Mouse (Mus musculus) ES-Bruce4 (cell line): ENCODE results near the gene Plbd2. TPM values are rescaled to one million over a fixed set of nuclear protein-coding genes. Genes with fewer than 3 reads are reported as not detected.
"Not testable (repeated sequence)": the region's sequence is repeated elsewhere in the genome, so short reads cannot be mapped to it uniquely, and the experiment has no call there.

Experiments
- H3K27ac ChIP-seq: 2 replicates; pipeline ENCODE4 v1.5.1; 2012; ENCODE audit warnings: low read length, inconsistent platforms; ENCODE audit not compliant: insufficient read depth
- H3K27me3 ChIP-seq: 2 replicates; pipeline ENCODE4 v1.6.1; 2012; ENCODE audit warnings: mild to moderate bottlenecking, low read length, inconsistent platforms; ENCODE audit not compliant: control insufficient read depth, poor library complexity, insufficient read depth, severe bottlenecking
- H3K36me3 ChIP-seq: 2 replicates; pipeline ENCODE4 v1.6.1; 2012; ENCODE audit warnings: inconsistent platforms, mild to moderate bottlenecking, low read length, moderate library complexity; ENCODE audit not compliant: control insufficient read depth, poor library complexity, insufficient read depth, severe bottlenecking
- H3K4me1 ChIP-seq: one replicate; pipeline ENCODE4 v1.8.1; 2011; ENCODE audit warnings: low read length; ENCODE audit not compliant: control insufficient read depth, insufficient read depth
- H3K4me3 ChIP-seq: 2 replicates; pipeline ENCODE4 v1.5.1; 2011; ENCODE audit warnings: low read depth, mild to moderate bottlenecking, low read length
- H3K9ac ChIP-seq: 2 replicates; pipeline ENCODE4 v1.6.1; 2012; ENCODE audit warnings: low read depth, mild to moderate bottlenecking, inconsistent platforms; ENCODE audit not compliant: poor library complexity, severe bottlenecking
- H3K9me3 ChIP-seq: replicated peaks from 2 replicates; pipeline ENCODE4 v1.6.1; 2012; ENCODE audit warnings: mild to moderate bottlenecking, low read length, inconsistent platforms; ENCODE audit not compliant: control insufficient read depth, poor library complexity, insufficient read depth, severe bottlenecking
- CTCF ChIP-seq: IDR thresholded peaks from one replicate; pipeline ENCODE4 v1.8.1; 2011; ENCODE audit warnings: low read depth, low read length
- EP300 ChIP-seq: IDR thresholded peaks from 2 replicates; pipeline ENCODE4 v1.6.1; 2011; ENCODE audit warnings: low read depth, low read length; ENCODE audit not compliant: insufficient read depth
- POLR2A ChIP-seq: IDR thresholded peaks from one replicate; pipeline ENCODE4 v1.8.1; 2011; ENCODE audit warnings: low read length; ENCODE audit not compliant: insufficient read depth
- polyA plus RNA-seq: library from polyadenylated mRNA; stranded (reverse); fragments of >200 nt; gene quantifications from 2 replicates; pipeline ENCODE4 v1.2.4, GENCODE M21; 2011; ENCODE audit warnings: low read depth; ENCODE audit not compliant: missing spikeins, insufficient read depth, insufficient read length

The Plbd2 gene
- polyA plus RNA-seq, 1 experiment, result 22.1 TPM

DNA sequence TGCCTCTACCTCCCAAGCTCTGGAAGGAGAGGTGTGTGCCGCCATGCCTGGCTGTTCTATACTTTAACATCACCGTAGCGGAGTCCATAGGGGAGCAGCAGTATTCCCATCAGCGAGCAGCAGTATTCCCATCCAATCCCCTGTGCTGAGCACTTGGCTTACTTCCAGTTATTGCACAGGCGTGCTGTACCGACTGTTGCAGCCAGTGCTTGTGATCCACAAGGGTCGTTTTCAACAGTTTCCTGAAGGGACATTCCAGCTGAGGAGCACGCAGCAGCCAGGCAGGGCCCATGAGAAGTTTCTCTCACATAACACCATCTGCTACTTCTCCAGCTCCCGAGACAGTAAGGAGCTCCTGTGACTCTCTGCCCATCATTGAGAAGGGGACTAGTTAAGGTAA, 3.1 kb upstream of the Plbd2 start:
- Histone ChIP-seq H3K9me3 (no peaks in the 10 kb centered on the region), H3K9ac (no peak overlapping the region), H3K27me3 (no peaks in the 10 kb centered on the region), H3K4me1 (no peaks in the 10 kb centered on the region), H3K36me3 (no peaks in the 10 kb centered on the region), H3K4me3 (no peak overlapping the region), H3K27ac (no peak overlapping the region)
- TF ChIP-seq CTCF, result no peak
- TF ChIP-seq EP300, result no peak
- no peak for TF ChIP-seq POLR2A

DNA sequence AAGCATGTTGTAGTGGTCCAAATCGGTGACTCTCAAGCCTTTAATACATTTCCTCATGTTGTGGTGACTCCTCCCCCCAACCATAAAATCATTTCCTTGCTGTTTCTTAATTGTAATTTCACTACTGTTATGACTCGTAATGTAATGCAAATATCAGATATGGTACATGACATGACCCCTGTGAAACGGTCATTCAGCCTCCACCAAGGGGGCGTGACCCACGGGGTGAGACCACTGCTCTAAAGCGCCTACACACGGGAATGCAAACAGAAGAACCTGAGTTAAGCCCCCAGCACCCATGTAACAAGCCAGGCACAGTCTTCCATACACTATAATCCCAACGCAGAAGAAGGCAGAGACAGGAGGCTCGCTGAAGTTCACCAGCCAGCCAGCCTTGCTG, 2.4 kb upstream of the Plbd2 start:
- no peak overlapping the region for H3K9ac ChIP-seq
- H3K4me3 ChIP-seq, result peak overlapping the region; percentile 51

DNA sequence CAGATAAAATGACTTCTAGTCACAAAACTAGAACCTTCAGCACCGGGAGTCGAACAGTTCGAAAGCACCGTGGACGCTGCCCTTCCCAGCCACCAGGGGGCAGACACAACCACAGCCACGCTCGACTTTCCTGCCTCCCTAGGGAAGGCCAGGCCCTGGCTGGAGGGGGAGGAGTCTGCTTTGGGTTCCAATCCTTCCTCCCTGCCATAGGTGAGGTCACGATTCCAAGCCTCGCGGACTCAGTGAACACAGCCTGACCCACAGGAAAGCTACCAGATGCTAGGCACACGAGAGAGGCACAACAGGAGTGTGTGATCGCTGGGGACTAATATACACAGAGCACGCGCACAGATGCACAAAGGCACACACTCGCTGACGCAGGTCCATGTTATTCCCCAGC, 1.9 kb upstream of the Plbd2 start:
- Histone ChIP-seq H3K36me3 (no peaks in the 10 kb centered on the region), H3K4me1 (no peaks in the 10 kb centered on the region), H3K9ac (no peak overlapping the region), H3K9me3 (no peaks in the 10 kb centered on the region), H3K27ac (no peak overlapping the region), H3K4me3 (peak overlapping the region; percentile 51), H3K27me3 (no peaks in the 10 kb centered on the region)
- peak; percentile 96 for TF ChIP-seq CTCF
- no peak for TF ChIP-seq POLR2A

More for the DNA sequence above, 2.4 kb upstream of the Plbd2 start:
- H3K4me1 ChIP-seq, result no peaks in the 10 kb centered on the region
- H3K27me3 ChIP-seq, result no peaks in the 10 kb centered on the region
- no peak overlapping the region for H3K27ac ChIP-seq
- no peaks in the 10 kb centered on the region for H3K9me3 ChIP-seq
- TF ChIP-seq CTCF, result no peak
- TF ChIP-seq POLR2A, result no peak
- TF ChIP-seq EP300, result no peak
- H3K36me3 ChIP-seq, result no peaks in the 10 kb centered on the region

DNA sequence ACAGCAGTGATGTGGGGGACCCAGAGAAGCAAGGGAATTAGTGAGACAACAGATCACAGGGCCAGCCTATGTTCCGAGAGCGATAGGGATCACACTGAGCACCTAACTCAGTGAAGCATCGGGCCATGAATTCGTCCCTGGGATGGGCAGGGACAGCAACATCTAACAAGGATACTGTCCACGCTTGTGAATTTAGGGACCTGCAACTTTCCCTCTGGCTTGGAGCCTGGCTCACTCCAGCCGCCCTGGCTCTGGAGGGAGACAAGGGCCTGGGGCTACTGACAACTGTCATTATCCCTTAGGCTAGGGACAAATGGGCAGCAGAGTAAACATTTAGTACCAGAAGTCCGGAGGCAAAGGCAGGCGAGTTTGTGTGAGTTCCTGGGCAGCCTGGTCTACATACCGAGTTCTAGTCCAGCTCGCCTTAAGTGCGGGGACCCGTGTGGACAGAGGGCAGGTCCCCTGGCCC, 716 bp downstream of the Plbd2 start:
- Histone ChIP-seq H3K4me3 (peak overlapping the region; percentile 84), H3K36me3 (no peaks in the 10 kb centered on the region; the same call in 1 of the 2 replicates), H3K9ac (peak overlapping the region; percentile 91), H3K9me3 (no peaks in the 10 kb centered on the region), H3K4me1 (no peaks in the 10 kb centered on the region), H3K27me3 (no peaks in the 10 kb centered on the region), H3K27ac (no peak overlapping the region)
- TF ChIP-seq CTCF, result no peak

DNA sequence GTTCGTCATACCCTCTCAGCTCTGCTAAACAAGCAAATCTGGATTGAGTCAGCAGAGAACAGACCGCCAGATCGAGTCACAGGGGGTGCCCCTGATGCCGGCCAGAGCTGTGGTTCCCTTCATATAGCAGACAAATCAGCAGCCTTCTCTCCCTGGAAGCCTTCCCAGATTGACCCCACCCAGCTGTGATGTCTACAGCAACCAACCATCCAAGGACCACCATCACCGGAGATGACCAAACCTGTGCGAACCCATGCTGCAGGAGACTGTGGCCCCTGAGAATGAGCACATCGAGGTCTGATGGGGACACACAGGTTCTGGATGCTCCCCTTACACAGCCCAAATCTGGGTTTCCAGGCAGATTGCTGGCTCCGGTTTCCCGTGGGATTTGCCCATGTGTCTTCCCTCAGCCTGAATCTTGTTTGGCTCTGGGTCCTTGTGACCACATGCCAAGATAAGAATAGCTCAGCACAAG, 1.2 kb downstream of the Plbd2 start:
- TF ChIP-seq POLR2A (no peak), EP300 (no peak), CTCF (no peak)
- H3K36me3 ChIP-seq, result no peaks in the 10 kb centered on the region; the same call in 1 of the 2 replicates
- H3K4me3 ChIP-seq, result peak overlapping the region; percentile 84
- no peaks in the 10 kb centered on the region for H3K4me1 ChIP-seq
- H3K27ac ChIP-seq, result no peak overlapping the region
- no peaks in the 10 kb centered on the region for H3K9me3 ChIP-seq
- no peaks in the 10 kb centered on the region for H3K27me3 ChIP-seq
- H3K9ac ChIP-seq, result peak overlapping the region; percentile 91; the same call in 1 of the 2 replicates

- H3K4me1 ChIP-seq, H3K27me3 ChIP-seq, H3K27ac ChIP-seq, H3K36me3 ChIP-seq, H3K9ac ChIP-seq, H3K9me3 ChIP-seq, H3K4me3 ChIP-seq: not testable (repeated sequence)
These were observed 2.8 kb downstream of the Plbd2 start for GRCm38 (mm10) chr5:120500609-120501008.

GRCm38 (mm10) chr5:120499202-120499601, 4.2 kb downstream of the Plbd2 start:
- Histone ChIP-seq H3K4me3 (no peak overlapping the region), H3K4me1 (no peaks in the 10 kb centered on the region), H3K36me3 (no peaks in the 10 kb centered on the region; the same call in 1 of the 2 replicates), H3K9me3 (no peaks in the 10 kb centered on the region), H3K27me3 (no peaks in the 10 kb centered on the region), H3K9ac (no peak overlapping the region), H3K27ac (no peak overlapping the region)
- no peak for TF ChIP-seq CTCF
- no peak for TF ChIP-seq EP300
- no peak for TF ChIP-seq POLR2A
